ENCODE assay signal across 24 mouse cellular contexts in the genomic region with DNA sequence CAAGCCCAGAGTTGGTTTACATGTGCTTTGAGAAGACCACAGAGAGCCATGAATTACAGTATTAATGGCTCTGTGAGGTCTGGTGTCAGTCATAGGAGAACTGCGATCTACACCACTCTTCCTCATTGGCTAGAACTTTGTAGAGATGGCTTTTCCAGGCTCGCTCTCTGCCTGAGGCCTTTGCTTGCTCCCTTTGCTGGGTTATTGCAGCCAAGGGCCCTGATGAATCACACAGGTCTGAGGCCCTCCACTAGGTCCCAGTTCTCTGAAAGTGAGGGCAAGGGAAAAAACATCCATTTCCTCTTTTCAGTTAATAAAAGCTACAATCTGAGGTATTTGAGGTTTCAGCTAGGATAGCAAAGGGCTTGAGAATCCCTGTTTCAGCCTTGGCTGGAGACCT.
"Had no signal": no experiment of that assay in that cellular context is flagged by ENCODE, and none has a peak within 500 bp of the region (broad histone marks: within the 10 kb centered on the region; RNA-seq: fewer than 3 reads in every experiment).

No protein-coding gene starts in this region.

- H3K27ac ChIP-seq: gastrocnemius, adult 2 months; heart, embryonic 10.5 days; hindbrain, embryonic 10.5 days; hindbrain, embryonic 12.5 days; hindbrain, embryonic 14.5 days; intestine, embryonic 15.5 days; layer of hippocampus, adult 2 months; limb, embryonic 12.5 days; limb, embryonic 15.5 days; liver, embryonic 12.5 days; liver, embryonic 14.5 days had no signal

- H3K4me1 ChIP-seq: heart, embryonic 10.5 days; heart, embryonic 12.5 days; intestine, embryonic 15.5 days; limb, embryonic 15.5 days; liver, embryonic 12.5 days had no signal

- DNase-seq: gastrocnemius, adult 2 months; gastrocnemius, postnatal 10 days; gastrocnemius, postnatal 25 days; heart, postnatal 10 days; heart, postnatal 4 days; kidney, adult 18-20 months; kidney, adult 8-10 months; kidney, postnatal 10 days; kidney, postnatal 25 days; kidney, postnatal 4 days; layer of hippocampus, adult 9-11 months; layer of hippocampus, postnatal 36 days; left cerebral cortex, postnatal 4 days had no signal

- H3K4me3 ChIP-seq: gastrocnemius, adult 2 months; heart, embryonic 10.5 days; heart, embryonic 12.5 days; hindbrain, embryonic 10.5 days; hindbrain, embryonic 12.5 days; intestine, embryonic 15.5 days; layer of hippocampus, adult 2 months; limb, embryonic 12.5 days; limb, embryonic 15.5 days; liver, embryonic 12.5 days had no signal
